Mouse (Mus musculus) embryo, embryonic 10.5 days (tissue): Measurements from ENCODE around the gene Doc2g.

Experiments used
- DNase-seq: peaks from one replicate; pipeline ENCODE4 v3.0.0-alpha.2; 2015; ENCODE audit warnings: low spot score

Gene Doc2g

DNA sequence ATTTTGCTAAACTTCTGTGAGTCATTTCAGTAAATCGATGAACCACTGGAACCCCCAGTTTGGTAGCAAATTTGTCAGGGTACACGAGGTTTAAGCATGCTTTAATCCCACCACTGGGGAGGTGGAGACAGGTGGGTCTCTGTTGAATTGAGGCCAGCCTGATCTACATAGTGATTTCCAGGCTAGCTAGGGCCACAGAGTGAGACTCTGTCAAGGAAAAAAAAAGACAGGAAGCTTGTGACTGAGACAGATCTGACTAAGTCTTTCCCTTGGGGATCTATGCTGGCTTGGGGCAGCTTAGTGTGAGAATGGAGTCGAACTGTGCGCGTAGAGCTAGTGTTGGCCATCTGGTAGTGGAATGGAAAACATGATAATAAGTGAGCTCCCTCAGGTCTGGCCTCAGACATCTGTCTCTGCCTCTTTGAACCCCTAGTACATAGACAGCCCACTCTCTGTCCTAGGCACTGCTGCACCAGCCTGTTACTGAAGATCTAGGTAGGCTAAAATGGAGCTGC lies 49.5 kb downstream of the Doc2g start:
- DNase-seq: no peak

DNA sequence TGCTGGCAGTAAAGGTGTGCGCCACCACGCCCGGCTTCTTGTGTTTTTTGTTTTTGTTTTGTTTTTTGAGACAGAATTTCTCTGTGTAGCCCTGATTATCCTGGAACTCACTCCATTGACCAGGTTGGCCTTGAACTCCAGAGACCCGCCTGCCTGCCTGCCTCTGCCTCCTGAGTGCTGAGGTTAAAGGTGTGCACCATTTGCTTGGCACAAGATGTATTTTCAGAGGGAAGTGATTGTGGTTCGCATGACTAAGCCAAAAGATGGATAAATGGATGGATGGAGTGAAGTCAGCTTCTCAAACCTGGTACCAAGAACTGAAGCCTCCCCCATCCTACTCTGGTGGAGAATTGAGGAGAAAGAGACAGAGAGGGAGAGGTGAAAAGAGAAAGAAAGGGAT lies 51.5 kb downstream of the Doc2g start:
- no peak for DNase-seq

GRCm38 (mm10) chr19:4055216-4055946 lies 52.3 kb downstream of the Doc2g start:
- no peak for DNase-seq

GRCm38 (mm10) chr19:4055947-4056693 lies 53.0 kb downstream of the Doc2g start:
- DNase-seq: no peak
